Mouse (Mus musculus): Measurements from ENCODE around the gene Asl.

The Asl gene

DNA sequence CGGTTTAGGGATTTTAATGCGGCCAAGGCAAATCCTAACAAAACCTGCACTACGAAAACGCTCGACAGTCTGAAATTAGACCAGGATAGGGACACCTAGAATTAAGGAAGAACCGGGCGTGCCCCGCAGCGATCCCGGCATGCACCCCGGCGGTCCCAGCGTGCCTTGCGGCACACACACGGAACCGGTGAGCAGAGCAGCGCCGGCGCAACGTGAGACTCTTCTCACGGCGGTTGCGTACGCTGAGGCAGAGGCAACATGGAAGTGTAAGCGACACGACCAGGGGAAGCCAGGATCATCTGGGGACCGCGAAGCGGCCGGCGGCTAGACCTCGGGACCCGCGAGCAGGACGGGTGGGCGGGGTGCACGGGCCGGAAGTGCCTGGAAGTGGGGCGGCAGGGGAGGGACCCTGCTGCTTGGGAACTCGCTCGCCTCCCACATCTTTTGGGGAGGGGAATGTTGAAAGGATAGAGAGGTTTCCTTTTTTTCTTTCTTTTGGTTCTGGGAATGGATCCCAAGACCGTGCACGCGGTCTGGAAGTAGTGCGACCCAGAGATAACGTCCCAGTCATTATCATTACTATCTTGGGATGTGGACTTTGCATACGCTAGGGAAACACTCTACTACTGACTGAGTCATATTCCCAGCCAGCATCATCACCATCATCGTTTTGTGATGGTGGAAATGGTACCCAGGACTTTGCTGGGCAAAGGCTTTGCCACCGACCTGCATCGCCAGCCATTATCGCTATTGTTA, at the start of gene Asl, which contains the start of gene Crcp:
Asl (minus strand) TSS at position 106 of the 756 bp plus-strand sequence.
Crcp (plus strand) TSS at position 149 of the 756 bp plus-strand sequence.
- peak; percentile 54 to 83 for DNase-seq (ENCODE audit: low spot score in 2 of 2)

DNA sequence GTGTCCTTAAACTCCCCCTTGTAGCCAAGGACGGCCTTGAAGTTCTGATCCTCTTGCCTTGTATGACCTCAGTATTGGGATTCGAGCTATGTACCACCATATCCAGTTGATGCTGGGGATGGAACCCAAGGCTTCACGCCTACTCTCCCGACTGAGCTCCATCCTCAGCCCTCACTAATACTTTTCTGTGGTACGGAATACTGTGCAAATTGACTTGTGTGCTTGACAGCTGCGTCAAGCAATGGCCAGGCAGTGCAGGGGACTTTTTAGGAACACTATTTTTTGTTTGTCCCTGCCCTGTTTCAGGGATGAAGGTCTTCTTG, 49.7 kb upstream of the Asl start:
- no peak for DNase-seq (ENCODE audit: low spot score in 2 of 2)

DNA sequence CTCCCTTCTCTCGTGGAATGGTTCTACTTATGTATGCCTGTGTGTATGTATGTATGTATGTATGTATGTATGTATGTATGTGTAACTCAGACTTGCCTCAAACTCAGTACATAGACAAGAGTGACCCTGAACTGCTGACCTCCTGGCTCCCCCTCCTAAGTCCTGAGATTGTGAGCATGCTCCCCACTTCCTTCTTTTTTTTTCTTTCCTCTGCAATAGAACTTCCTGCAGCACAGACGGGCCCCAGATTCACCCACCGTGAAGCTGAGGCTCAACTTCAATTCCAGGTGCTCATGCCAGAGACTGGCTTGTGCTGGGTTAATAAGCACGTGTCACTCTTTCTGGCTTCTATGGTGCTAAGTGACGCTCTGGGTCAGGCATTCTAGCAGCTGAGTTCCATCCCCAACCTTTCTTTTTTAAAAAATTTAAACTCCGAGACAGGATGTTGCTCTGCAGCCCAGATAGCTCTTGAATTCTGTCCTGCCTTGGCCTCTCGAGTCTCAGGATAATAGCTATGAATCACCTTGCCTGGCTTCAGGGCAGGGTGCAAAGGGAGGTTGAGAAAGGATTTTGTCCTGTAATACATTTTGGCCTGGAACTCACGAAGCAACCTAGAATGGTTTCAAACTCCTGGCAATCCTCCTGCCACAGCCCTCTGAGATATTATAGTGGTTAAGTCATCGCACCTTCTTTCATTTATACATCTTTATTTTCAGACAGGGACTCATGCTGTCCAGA, 49.2 kb upstream of the Asl start:
- no peak for DNase-seq (ENCODE audit: low spot score in 2 of 2)

DNA sequence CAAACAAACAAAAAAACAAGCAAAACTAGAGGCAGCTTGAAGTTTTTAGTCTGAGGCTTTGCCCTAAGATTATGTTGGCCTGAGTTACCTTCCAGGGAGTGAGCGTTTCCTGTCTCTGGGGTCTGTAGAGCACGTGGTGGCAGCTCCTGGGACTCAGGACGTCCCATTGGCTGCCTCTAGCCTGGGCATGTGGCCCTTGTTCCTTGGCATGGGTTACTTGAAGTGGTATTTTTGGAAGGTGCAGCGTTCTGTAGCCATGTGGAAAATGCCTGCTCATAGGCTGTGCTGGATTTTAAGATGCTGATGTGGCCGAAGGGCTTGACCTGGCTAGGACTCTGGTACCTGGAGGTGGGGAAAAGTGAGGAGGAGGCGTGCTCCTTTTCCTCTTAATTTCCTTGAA, 47.3 kb upstream of the Asl start:
- DNase-seq (ENCODE audit: low spot score in 2 of 2) = no peak

DNA sequence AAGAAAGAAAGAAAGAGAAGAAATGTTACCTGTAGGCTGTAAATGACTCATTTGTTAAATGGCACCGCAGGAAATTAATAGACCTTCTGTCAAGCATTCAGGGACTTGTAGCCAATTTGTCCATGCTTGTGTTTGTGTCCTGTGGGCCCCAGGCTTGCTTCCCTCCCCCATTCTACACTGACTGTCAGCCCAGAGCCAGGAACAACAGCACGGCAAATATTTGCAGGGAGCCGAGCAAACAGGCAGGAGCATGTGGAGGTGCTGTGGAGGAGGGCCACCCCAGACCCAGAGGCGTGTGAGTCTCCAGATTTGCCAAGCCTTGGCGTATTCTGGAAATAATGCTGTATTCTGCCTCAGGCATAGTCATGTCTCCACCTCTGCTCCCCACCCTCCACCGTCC, 45.4 kb upstream of the Asl start:
- no peak for DNase-seq (ENCODE audit: low spot score in 2 of 2)

DNA sequence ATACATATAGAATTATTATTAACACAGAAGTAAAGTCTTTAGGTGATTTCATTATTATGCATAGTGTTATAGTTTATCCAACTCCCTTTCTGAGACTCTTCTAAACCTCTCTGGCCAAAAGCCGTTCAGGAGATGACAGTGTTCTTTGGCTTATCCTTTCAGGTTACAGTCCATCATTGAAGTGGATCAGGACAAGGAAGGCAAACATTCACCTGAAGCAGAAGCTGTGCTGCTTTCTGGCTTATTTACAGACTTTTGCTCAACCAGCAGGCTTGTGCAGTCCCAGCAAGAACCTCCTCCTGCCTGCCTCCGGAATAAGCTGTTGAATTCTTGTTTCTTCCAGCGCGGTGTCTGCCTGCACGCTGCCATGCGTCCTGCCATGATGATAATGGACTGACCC, 44.0 kb upstream of the Asl start, which contains the start of gene Tpst1:
Tpst1 (plus strand) TSS at position 301 of the 400 bp plus-strand sequence.
- DNase-seq (ENCODE audit: low spot score in 2 of 2) = no peak

DNA sequence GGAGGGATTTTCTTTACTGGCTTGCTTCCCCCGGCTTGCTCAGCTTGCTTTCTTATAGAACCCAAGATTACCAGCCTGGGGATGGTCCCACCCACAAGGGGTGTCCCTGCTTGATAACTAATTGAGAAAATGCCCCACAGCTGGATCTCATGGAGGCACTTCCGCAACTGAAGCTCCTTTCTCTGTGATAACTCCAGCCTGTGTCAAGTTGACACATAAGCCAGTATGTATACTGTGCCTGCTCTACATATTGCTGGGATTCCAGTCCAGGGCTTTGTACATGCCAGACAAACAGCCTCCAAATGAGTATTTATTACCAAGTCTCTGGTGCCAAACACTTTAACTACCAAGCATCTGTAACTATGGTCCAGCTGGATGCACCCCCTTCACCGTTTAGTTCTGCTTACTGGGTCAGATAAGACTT, 38.8 kb upstream of the Asl start:
- no peak for DNase-seq (ENCODE audit: low spot score in 2 of 2)

DNA sequence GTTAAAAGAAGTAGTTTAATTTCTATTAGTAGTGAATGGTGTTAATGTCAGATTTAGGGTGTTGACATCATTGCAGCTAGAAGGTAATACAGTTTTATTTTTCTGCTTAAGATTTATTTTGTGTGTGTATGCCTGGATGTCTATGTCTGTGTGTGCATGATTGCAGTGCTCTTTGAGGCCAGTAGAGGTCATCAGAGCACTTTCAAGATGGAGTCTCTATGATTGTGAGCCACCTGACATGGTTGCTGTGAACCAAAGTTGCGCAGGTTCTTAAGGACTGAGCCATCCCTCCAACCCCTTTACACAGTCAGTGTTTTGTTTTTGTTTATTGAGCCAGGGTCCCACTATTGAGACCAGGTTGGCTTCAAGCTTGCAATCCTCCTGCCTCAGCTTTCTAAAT, 36.5 kb upstream of the Asl start:
- no peak for DNase-seq (ENCODE audit: low spot score in 2 of 2)

DNA sequence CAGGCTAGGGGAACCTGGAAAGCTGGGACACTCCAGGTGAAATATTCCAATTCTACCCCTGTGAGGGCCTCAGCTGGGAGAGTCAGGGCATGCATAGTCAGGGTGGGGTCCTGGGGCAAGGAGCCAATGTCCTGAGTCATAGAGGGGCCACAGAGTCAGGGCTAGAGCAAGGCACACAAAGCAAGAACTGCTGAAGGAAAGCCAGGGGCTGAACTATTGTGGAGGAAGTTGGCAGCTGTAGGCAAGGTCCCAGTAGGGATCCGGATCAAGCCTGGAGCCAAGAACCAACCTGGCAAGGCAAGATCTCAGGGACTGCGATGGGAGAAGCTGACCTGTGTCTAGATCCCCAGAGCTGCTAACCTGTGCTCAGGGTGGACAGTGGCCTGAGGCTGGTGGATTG, 34.7 kb upstream of the Asl start:
- no peak for DNase-seq (ENCODE audit: low spot score in 2 of 2)

DNA sequence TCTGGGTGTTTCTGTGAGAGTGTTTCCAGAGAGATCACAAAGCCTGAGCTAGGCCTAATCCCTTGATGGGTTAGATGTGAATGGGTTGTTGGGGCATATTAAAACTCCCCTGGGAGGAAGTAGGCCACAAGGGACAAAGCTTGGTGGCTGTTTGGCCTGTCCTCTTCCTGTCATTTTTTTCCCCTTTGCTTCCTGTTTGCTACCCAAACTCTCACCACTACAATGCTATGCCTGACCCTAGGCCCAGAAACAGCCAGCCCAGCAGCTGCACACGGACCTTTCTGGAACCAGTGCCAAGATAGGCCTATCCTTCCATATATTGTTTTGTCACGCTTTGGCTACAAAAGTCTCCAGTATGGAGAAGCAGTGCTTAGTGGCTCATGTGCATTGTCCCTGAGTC, 33.0 kb upstream of the Asl start:
- DNase-seq (ENCODE audit: low spot score in 2 of 2) = no peak

DNA sequence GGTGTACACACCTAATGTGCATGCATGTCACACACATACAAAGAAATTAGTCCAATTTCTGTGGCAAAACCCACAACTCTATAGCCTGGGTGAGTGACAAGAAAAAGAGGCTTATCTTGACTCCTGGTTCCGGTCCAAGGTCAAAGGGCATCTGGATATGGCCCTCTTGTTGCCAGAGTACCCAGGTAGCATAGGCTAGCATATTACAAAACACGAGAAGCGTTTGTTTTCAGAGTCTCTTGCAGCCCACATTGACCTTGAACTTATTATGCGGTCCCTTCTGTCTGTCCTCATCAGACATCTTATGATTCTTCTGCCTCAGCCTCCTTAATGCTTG, 31.2 kb upstream of the Asl start:
- no peak for DNase-seq (ENCODE audit: low spot score in 2 of 2)

DNA sequence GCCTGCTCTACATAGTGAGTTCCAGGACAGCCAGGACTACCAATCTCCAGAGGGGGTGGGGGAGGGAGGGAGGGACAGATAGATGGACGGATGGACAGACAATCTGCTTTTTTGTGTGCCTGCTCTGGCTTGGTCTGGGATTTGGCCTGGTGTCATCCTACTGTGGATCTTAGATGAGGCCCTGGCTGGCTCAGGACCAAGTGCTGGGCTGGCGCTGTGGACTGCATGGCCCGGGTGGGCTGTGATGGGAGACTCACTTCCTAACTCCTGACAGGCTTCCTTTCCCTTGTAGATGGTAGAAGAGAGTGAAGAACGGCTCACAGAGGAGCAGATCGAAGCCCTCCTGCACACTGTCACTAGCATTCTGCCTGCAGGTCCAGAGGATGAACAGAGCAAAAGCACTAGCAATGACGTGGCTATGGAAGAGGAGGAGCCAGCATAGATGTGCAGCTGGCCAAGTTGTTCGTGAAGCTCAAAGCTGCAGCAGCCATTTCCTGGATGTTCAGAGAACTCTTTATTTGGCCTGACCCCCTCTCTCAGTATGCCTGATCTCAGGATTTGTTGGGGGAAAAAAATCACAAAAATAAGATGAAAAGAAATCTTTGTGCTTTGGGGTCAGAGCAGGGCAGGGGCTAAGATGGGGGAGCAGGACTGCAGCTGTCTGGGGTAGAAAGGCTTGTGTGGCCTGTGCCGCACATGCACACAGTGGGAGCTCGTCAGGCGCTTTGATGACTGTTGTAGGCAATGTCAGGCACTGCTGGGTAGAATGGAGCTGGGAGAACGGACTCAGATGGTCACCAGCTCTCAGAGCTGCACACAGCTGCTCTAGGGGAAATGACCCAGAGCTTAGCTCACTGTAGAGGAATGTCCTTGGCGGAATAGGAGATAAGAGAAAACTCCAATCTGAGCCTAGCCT, 30.6 kb upstream of the Asl start:
- no peak for DNase-seq (ENCODE audit: low spot score in 2 of 2)

DNA sequence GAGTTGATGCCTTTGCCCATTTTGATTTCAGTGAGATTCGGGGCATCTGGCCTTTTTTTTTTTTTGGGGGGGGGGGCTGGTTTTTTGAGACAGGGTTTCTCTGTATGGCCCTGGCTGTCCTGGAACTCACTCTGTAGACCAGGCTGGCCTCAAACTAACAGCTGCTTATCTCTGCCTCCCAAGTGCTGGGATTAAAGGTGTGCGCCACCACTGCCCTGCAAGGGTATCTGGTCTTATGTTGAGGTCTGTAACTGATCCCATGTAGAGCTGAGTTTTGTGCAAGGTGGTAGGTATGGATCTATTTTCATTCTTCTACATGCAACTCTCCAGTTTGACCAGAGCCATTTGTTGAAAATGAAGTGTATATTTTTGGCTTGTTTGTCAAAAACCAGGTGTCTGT, 27.3 kb upstream of the Asl start:
- no peak for DNase-seq (ENCODE audit: low spot score in 2 of 2)

DNA sequence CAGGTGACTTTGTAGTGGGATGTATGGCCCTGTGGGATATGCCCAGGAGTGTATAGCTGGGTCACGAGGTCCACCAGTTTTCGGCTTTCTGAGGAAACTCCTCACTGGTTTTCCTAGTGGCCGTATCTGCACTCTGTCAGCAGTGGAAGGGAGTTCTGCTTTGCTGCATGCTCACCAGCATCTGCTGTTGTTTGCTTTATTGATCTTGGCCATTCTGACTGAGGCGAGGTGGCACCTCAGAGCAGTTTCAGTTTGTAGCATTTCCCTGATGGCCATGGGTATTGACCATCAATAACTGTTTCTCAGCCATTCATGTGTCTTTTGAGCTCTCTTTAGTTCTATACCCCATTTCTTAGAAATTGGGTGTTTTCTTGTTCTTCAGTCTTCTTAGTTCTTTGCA, 26.6 kb upstream of the Asl start:
- DNase-seq (ENCODE audit: low spot score in 2 of 2) = no peak

DNA sequence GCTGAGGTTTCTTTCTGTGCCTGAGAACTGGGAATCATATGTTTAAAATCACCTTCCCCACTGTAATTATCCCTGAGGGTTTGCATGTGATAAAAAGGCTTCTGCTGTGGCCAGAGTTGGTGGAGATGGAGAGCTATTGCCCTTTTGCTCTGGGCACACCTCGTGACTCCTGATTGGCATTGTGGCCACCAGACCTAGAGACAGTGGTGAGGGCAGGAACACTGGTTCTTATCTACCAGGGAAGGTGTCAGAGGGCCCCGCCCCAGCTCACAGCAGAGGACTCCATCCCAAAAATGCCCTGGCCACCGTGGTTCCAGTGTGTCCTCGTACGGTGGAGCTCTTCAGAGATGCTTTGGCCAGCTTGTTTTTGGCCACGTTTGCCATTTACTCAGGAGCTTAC, 23.9 kb upstream of the Asl start:
- no peak for DNase-seq (ENCODE audit: low spot score in 2 of 2)

DNA sequence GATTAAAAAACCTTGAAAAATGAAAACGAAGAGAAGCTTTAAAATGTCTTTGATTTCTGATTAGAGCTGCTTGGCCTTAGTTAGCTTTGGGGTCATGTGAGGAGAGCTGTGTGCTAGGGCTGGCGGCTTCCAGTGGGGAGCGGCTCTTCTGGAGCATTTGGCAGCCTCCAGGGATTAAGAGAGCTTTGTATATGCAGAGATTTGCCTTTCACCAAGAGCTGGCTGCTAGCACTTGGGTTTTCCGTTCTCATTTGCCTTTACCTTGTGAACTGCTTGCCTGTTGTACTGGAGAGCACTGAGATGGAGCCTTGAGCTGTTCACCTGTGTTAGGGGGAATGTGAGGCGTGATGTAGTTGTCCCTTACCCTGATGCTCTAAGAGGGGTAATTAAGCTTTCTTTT, 23.5 kb upstream of the Asl start:
- no peak for DNase-seq (ENCODE audit: low spot score in 2 of 2)

DNA sequence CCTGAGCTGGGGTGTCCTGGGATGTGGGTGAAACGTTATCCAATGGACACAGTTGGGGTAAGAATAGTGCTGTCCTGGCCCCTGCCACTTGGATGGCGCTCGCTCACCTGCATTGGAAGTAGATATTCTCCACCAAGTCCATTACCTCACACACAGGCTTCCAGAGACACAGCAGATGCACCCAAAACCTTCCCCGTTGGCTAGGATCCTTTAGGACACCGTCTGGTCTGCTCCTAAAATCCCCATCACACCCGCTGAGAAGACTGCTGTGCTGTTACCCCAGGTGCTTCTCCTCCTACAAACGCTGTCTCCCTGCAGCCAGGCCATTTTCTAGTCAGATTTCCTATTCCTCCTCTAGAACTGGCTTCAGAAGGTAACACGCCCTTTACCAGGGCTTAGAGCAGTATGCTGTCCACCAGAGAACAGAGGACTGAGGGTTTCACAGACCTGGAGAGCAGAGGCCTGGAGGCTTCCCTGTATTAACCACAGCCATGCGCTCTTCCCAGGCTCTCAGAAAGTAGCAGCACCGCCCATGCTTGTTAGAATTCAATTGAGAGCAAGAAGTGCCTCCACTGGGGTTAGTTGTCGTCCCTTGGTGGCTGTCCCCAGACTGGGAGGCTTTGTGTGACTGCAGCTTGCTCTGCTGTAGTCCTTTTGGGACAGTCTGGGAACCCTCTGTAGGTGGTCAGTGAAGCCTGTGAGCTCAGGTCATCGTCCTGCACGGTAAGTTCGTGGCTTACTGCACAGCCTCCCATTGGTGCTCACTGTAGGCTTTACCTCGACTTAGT, 22.2 kb upstream of the Asl start:
- no peak for DNase-seq (ENCODE audit: low spot score in 2 of 2)

DNA sequence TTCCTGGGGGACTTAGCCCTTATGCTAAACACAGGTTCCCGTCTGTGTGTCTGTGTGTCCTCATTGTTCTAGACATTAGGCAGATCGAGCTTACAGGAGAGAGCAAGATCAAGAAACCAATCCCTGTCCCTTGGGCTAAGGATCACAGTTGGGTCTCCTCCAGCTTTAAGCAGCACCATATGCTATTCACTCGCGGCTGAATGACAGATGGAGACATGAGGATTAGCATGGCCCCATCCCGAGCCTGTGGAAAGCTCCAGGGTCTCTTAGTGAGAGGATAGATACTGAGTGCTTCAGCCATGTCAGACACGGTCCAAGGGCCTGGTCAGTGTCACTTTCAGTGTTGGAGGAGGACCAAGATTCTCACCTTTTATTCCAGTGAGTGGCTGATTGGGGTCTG, 21.4 kb upstream of the Asl start:
- DNase-seq (ENCODE audit: low spot score in 2 of 2) = no peak

DNA sequence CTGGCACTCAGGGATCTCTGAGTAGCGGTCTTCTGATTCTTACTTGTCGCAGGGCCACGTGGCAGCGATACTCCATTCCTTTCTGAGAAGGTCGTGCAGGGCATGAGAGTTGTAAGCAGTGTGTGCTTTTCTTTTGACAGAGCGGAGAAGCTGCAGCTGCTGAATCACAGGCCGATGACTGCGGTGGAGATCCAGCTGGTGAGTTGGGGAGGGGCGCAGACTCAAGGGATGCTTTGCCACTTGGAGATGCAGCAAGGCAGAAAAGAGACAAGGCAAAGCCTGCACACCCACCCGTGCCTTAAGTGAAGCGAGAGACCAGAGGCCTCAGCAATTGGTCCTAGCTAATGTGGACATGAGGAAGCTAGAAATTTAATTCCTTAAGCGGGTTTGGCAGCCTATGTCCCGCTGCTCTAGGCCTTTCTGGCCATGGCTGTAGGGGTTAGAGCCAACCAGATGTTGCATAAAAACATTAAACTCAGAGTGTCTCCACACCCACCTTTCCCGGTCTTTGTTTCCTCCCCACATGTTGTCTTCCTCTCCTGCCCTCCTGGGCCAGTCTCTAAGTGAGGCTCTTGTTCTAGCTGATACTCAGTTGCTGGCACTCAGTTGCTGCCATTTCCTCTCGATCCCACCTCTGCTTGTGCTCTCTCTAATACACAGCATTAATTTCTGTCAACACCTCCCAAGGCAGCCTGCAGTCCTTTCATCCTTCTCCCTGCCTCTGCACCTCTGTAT, 19.9 kb upstream of the Asl start:
- DNase-seq (ENCODE audit: low spot score in 2 of 2) = no peak

DNA sequence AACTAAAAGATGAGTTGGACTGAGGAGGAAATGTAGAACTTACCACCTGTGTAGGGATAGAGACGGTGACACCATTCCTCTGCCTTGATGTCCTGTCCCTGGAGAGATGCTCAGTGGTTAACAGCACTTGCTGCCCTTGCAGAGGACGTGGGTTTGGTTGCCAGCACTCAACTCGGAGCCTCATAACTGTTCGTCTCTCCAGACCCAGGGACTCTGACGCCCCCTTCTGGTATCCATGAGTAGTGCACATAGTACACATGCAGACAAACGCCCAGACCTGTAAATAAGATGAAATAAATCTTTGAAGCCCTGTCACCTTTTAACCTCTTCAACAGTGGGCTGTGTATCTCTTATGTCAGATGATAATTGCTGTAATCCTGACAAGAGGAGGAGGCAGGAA, 18.0 kb upstream of the Asl start:
- DNase-seq (ENCODE audit: low spot score in 2 of 2) = no peak

DNA sequence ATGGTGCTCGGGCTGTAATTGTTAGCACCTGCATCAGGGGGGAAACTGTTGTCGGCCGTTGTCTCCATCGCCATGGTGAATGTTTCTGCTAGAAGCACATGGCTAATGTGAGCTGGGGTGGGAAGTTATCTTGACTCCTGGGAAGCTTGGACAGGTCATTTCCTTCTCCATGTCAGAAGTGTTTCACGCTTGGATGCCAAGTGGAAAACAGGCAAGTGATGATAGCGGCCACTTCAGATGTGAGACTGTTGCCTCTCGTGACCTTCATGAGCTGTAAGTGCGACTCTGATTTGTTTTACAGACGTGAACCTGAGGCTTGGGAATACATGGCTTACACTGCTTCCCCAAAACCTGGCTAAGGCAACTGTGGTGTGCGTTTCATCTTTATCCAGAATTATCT, 17.5 kb upstream of the Asl start:
- no peak for DNase-seq (ENCODE audit: low spot score in 2 of 2)

Data from left cerebral cortex, adult 9 months (tissue).